Mouse (Mus musculus) liver, postnatal 0 days (tissue): ENCODE measurements around the gene Wnk2.

Experiments
- CTCF ChIP-seq: sonication (generic); IDR thresholded peaks from 2 replicates; pipeline ENCODE4 v1.5.1; 2016; ENCODE audit warnings: antibody characterized with exemption, low read depth
- EP300 ChIP-seq: IDR thresholded peaks from 2 replicates; pipeline ENCODE4 v1.6.1; 2016; ENCODE audit warnings: antibody characterized with exemption, low read depth, mild to moderate bottlenecking

- no peak for TF ChIP-seq EP300
- no peak for TF ChIP-seq CTCF
Measured at GRCm38 (mm10) chr13:49147858-49148226, at the start of gene Wnk2.
